Mouse (Mus musculus) embryonic fibroblast, embryonic 13.5 days (primary cell): ENCODE measurements around the gene Cnst.

Source experiments
- CTCF ChIP-seq: IDR thresholded peaks from 2 replicates; pipeline ENCODE4 v1.5.1; 2011; ENCODE audit warnings: mild to moderate bottlenecking, control low read depth, low read length, moderate library complexity, borderline replicate concordance; ENCODE audit not compliant: insufficient read depth
- POLR2A ChIP-seq: IDR thresholded peaks from 2 replicates; pipeline ENCODE4 v1.6.1; 2011; ENCODE audit warnings: low read depth, mild to moderate bottlenecking, control low read depth, low read length, moderate library complexity

DNA sequence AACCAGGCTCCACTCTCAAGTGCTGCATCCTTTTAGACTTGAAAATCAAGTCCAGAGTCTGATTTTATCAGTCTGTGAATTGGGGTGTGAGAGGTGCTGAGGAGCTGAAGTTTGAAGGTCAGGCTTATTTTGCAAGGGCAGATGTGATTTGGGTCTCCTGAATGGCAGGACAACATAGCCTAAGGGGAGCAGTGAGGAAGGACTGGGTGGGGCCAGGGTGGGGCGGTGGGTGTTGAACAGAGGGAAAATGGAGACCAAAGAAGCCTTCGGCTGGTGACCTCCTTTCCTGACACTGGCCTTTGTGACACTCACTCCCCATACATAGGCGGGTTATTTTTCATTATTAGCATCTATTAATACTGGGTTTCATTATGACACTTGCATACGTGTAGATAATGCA, 81.7 kb downstream of the Cnst start:
- TF ChIP-seq CTCF (no peak), POLR2A (no peak)
